Mouse (Mus musculus): ENCODE results near the gene Rnf13. TPM values are rescaled to one million over a fixed set of nuclear protein-coding genes. Genes with fewer than 3 reads are reported as not detected.

Gene Rnf13
- total and polyA plus RNA-seq, 3 experiments: 18.8 to 26.1 TPM; not detected in 1

GRCm38 (mm10) chr3:57732206-57732915, 3.5 kb upstream of the Rnf13 start:
- Histone ChIP-seq H3K4me1 (ENCODE audit: control insufficient read depth in 1 of 2, insufficient read depth in 2 of 2, low read length in 2 of 2) (peaks cover 0 to 7% of the 10 kb centered on the region in 2 experiments; a peak in 3 of 4 replicates), H3K79me2 (ENCODE audit: control insufficient read depth, insufficient read depth, low read length, poor library complexity) (peaks cover 6% of the 10 kb centered on the region), H3K36me3 (ENCODE audit: control insufficient read depth in 1 of 2, insufficient read depth in 2 of 2, low read length in 2 of 2) (peaks cover 0 to 11% of the 10 kb centered on the region in 2 experiments; a peak in 2 of 4 replicates), H3K27ac (ENCODE audit: control insufficient read depth, low read depth, low read length) (no peak overlapping the region), H3K9ac (ENCODE audit: control insufficient read depth, low read depth, low read length, poor library complexity, severe bottlenecking) (no peak overlapping the region), H3K27me3 (ENCODE audit: control insufficient read depth in 1 of 2, insufficient read depth in 2 of 2, low read length in 2 of 2) (peaks cover 0 to 3% of the 10 kb centered on the region in 2 experiments; a peak in 2 of 4 replicates), H3K9me3 (replicated peaks; ENCODE audit: insufficient read depth, low read length) (no peaks in the 10 kb centered on the region), H3K4me3 (ENCODE audit: control insufficient read depth in 1 of 2, insufficient read depth in 1 of 2, low read depth in 2 of 2, low read length in 2 of 2) (no peak overlapping the region)
- no peak for TF ChIP-seq ZNF384 (IDR thresholded peaks at IDR 0.05; ENCODE audit: low read depth, low read length)
- no peak for TF ChIP-seq ETS1 (IDR thresholded peaks at IDR 0.05; ENCODE audit: low read depth, low read length)
- no peak for TF ChIP-seq ZKSCAN1 (IDR thresholded peaks at IDR 0.05; ENCODE audit: low read depth, low read length)
- no peak for TF ChIP-seq SMC3 (IDR thresholded peaks at IDR 0.05; ENCODE audit: low read depth, low read length)
- no peak for TF ChIP-seq CHD2 (IDR thresholded peaks at IDR 0.05; ENCODE audit: low read length)
- no peak for TF ChIP-seq USF2 (IDR thresholded peaks at IDR 0.05; ENCODE audit: borderline replicate concordance in 1 of 2, insufficient read depth in 1 of 2, low read depth in 1 of 2, low read length in 2 of 2)
- TF ChIP-seq MXI1 (IDR thresholded peaks at IDR 0.05; ENCODE audit: low read depth, low read length): no peak
- TF ChIP-seq UBTF (IDR thresholded peaks at IDR 0.05; ENCODE audit: borderline replicate concordance, insufficient read depth, low read depth, low read length): no peak
- TF ChIP-seq MYC (IDR thresholded peaks at IDR 0.05; ENCODE audit: low read depth, low read length): no peak
- no peak for TF ChIP-seq RCOR1 (IDR thresholded peaks at IDR 0.05; ENCODE audit: low read depth, low read length)
- no peak for TF ChIP-seq ELF1 (IDR thresholded peaks at IDR 0.05; ENCODE audit: low read depth, low read length)
- no peak for TF ChIP-seq ZC3H11A (IDR thresholded peaks at IDR 0.05; ENCODE audit: low read depth, low read length)
- TF ChIP-seq POLR2AphosphoS5 (IDR thresholded peaks at IDR 0.05; ENCODE audit: borderline replicate concordance, low read depth, low read length): no peak
- no peak for TF ChIP-seq RAD21 (IDR thresholded peaks at IDR 0.05; ENCODE audit: low read depth, low read length)
- TF ChIP-seq MAZ (IDR thresholded peaks at IDR 0.05; ENCODE audit: low read depth, low read length): no peak
- TF ChIP-seq ZMIZ1 (IDR thresholded peaks at IDR 0.05; ENCODE audit: low read depth, low read length): no peak
- no peak for TF ChIP-seq KAT2A (conservative IDR thresholded peaks at IDR 0.05; ENCODE audit: low read depth, low read length)
- no peak for DNase-seq (ENCODE audit: low read depth, low spot score)

- H3K36me3 ChIP-seq (ENCODE audit: control insufficient read depth in 1 of 2, insufficient read depth in 2 of 2, low read length in 2 of 2): peaks cover 0 to 26% of the 10 kb centered on the region in 2 experiments; a peak in 2 of 4 replicates
- peak overlapping the region; percentile 86 for H3K9ac ChIP-seq (ENCODE audit: control insufficient read depth, low read depth, low read length, poor library complexity, severe bottlenecking)
- peak overlapping the region; percentile 80 to 97 for H3K4me3 ChIP-seq (ENCODE audit: control insufficient read depth in 1 of 2, insufficient read depth in 1 of 2, low read depth in 2 of 2, low read length in 2 of 2)
- peak overlapping the region; percentile 78 for H3K27ac ChIP-seq (ENCODE audit: control insufficient read depth, low read depth, low read length)
- H3K9me3 ChIP-seq (replicated peaks; ENCODE audit: insufficient read depth, low read length): no peaks in the 10 kb centered on the region
- H3K79me2 ChIP-seq (ENCODE audit: control insufficient read depth, insufficient read depth, low read length, poor library complexity): peaks cover 14% of the 10 kb centered on the region
- H3K4me1 ChIP-seq (ENCODE audit: control insufficient read depth in 1 of 2, insufficient read depth in 2 of 2, low read length in 2 of 2): peaks cover 5 to 11% of the 10 kb centered on the region in 2 experiments
- peak; percentile 68 for DNase-seq (ENCODE audit: low read depth, low spot score)
- no peaks in the 10 kb centered on the region for H3K27me3 ChIP-seq (ENCODE audit: control insufficient read depth in 1 of 2, insufficient read depth in 2 of 2, low read length in 2 of 2)
- TF ChIP-seq NRF1 (IDR thresholded peaks at IDR 0.05; ENCODE audit: insufficient read depth, low read depth, low read length, poor library complexity, severe bottlenecking): no peak
- peak; percentile 58; the same call in 1 of the 2 replicates for TF ChIP-seq MXI1 (IDR thresholded peaks at IDR 0.05; ENCODE audit: low read depth, low read length)
- TF ChIP-seq ZMIZ1 (IDR thresholded peaks at IDR 0.05; ENCODE audit: low read depth, low read length): no peak
- 0 out of 2 replicates have a peak, but pooled peaks have one; percentile 13 for TF ChIP-seq TAL1 (IDR thresholded peaks at IDR 0.05; ENCODE audit: low read length)
- TF ChIP-seq TBP (IDR thresholded peaks at IDR 0.05; ENCODE audit: low read depth, low read length): no peak
- TF ChIP-seq E2F4 (IDR thresholded peaks at IDR 0.05; ENCODE audit: borderline replicate concordance, low read depth, low read length): no peak
- TF ChIP-seq TCF12 (IDR thresholded peaks at IDR 0.05; ENCODE audit: low read depth, low read length): no peak
- TF ChIP-seq SIN3A (IDR thresholded peaks at IDR 0.05; ENCODE audit: low read length): 0 out of 2 replicates have a peak, but pooled peaks have one; percentile 54
- TF ChIP-seq RAD21 (IDR thresholded peaks at IDR 0.05; ENCODE audit: low read depth, low read length): no peak
- TF ChIP-seq USF1 (IDR thresholded peaks at IDR 0.05; ENCODE audit: low read depth, low read length): no peak
- TF ChIP-seq ZNF384 (IDR thresholded peaks at IDR 0.05; ENCODE audit: low read depth, low read length): peak; percentile 91
Measured at GRCm38 (mm10) chr3:57736419-57737095, 695 bp downstream of the Rnf13 start.

Data from MEL (cell line).